In the genomic region with DNA sequence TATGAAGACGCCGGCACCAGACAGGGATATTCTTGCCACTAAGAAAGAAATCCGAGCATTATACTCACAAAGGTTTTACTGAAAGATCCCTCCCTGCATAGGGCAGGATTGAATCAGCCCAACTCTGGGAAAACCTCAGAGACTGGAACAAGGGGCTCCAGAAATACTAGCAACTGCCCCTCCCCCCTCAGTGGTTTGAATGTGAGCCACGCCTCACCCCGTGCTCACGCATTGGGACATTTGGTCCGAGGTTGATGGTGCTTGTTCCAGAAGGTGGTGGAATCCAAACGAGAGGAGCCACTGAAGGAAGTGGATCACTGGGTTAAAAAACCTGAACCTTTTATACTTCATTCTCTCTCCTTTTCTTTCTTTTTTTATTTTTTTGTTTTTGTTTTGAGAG, we compare ENCODE assay signal across 25 mouse cellular contexts. TPM values are rescaled to one million over a fixed set of nuclear protein-coding genes. Genes with fewer than 3 reads are reported as not detected.
DNase-seq lines count a peak whose midpoint lies in the region; ATAC-seq lines count a peak whose summit lies in the region.
"Had no signal": no experiment of that assay in that cellular context is flagged by ENCODE, and none has a peak within 500 bp of the region (broad histone marks: within the 10 kb centered on the region; RNA-seq: fewer than 3 reads in every experiment).

No protein-coding gene starts in this region.

- 0 out of 2 replicates have a peak, but pooled peaks cover 3% of the 10 kb centered on the region for H3K27me3 ChIP-seq in hindbrain, embryonic 10.5 days (ENCODE audit: insufficient read depth, poor library complexity, severe bottlenecking)
- H3K27me3 ChIP-seq in hindbrain, embryonic 14.5 days (ENCODE audit: control insufficient read depth, insufficient read depth, low read length): no peaks in the 10 kb centered on the region
- no peaks in the 10 kb centered on the region for H3K27me3 ChIP-seq in midbrain, embryonic 11.5 days (ENCODE audit: control insufficient read depth, insufficient read depth, low read length)
- H3K27me3 ChIP-seq in midbrain, embryonic 15.5 days (replicated peaks): no peaks in the 10 kb centered on the region
- no peaks in the 10 kb centered on the region for H3K27me3 ChIP-seq in embryonic facial prominence, embryonic 14.5 days (replicated peaks; ENCODE audit: control insufficient read depth, insufficient read depth, low read length)
- no peaks in the 10 kb centered on the region for H3K27me3 ChIP-seq in midbrain, embryonic 16.5 days (ENCODE audit: control insufficient read depth, insufficient read depth, low read depth, low read length)
- H3K27me3 ChIP-seq: CH12.LX; embryonic facial prominence, embryonic 15.5 days; liver, embryonic 13.5 days had no signal

- no peak for DNase-seq in hindbrain, embryonic 10.5 days (ENCODE audit: low spot score)
- DNase-seq in hindbrain, embryonic 14.5 days (ENCODE audit: low spot score): no peak
- DNase-seq in midbrain, embryonic 11.5 days (ENCODE audit: low spot score, missing footprints): no peak
- DNase-seq in embryonic facial prominence, embryonic 14.5 days (ENCODE audit: low spot score): peak; percentile 43
- no peak for DNase-seq in gastrocnemius, postnatal 25 days
- DNase-seq in left cerebral cortex, postnatal 14 days (ENCODE audit: low spot score in 2 of 2): no peak
- DNase-seq: adrenal gland, postnatal 25 days; B cell, adult 2 months; cerebellum, adult 8-10 months; cerebellum, postnatal 36 days; gastrocnemius, postnatal 14 days; kidney, adult 18-20 months; kidney, postnatal 10 days; liver, embryonic 13.5 days; lung, adult 2 months; retina, postnatal 1 day; right cerebral cortex, postnatal 25 days; thymus, postnatal 14 days had no signal

- WGBS in hindbrain, embryonic 10.5 days: 59% methylated on average over 8 of the region's 8 CpGs
- WGBS in hindbrain, embryonic 14.5 days: 51% methylated on average over 8 of the region's 8 CpGs
- WGBS in midbrain, embryonic 11.5 days: 51% methylated on average over 8 of the region's 8 CpGs
- WGBS in midbrain, embryonic 15.5 days: 37% methylated on average over 8 of the region's 8 CpGs
- 25% methylated on average over 8 of the region's 8 CpGs for WGBS in embryonic facial prominence, embryonic 14.5 days
- 32% methylated on average over 8 of the region's 8 CpGs for WGBS in midbrain, embryonic 16.5 days

- H3K9me3 ChIP-seq in hindbrain, embryonic 10.5 days: no peaks in the 10 kb centered on the region
- no peaks in the 10 kb centered on the region for H3K9me3 ChIP-seq in hindbrain, embryonic 14.5 days (ENCODE audit: control insufficient read depth, low read length)
- no peaks in the 10 kb centered on the region for H3K9me3 ChIP-seq in midbrain, embryonic 11.5 days (ENCODE audit: control insufficient read depth, low read length)
- H3K9me3 ChIP-seq in midbrain, embryonic 15.5 days: no peaks in the 10 kb centered on the region
- H3K9me3 ChIP-seq in embryonic facial prominence, embryonic 14.5 days (ENCODE audit: control insufficient read depth, low read length): no peaks in the 10 kb centered on the region
- no peaks in the 10 kb centered on the region for H3K9me3 ChIP-seq in midbrain, embryonic 16.5 days (replicated peaks; ENCODE audit: control insufficient read depth, low read length, poor library complexity, severe bottlenecking)
- H3K9me3 ChIP-seq: embryonic facial prominence, embryonic 15.5 days; limb, embryonic 12.5 days; liver, embryonic 13.5 days; neural tube, embryonic 12.5 days had no signal

- intact Hi-C loops in left cerebral cortex, postnatal 14 days (cut with DNase I): no loop called here

- peaks cover 30% of the 10 kb centered on the region for H3K4me1 ChIP-seq in hindbrain, embryonic 10.5 days (replicated peaks)
- H3K4me1 ChIP-seq in hindbrain, embryonic 14.5 days (replicated peaks; ENCODE audit: control insufficient read depth, insufficient read depth, low read length): 0 out of 2 replicates have a peak, but pooled peaks cover 7% of the 10 kb centered on the region
- H3K4me1 ChIP-seq in midbrain, embryonic 11.5 days (ENCODE audit: control insufficient read depth, insufficient read depth, low read length): peaks cover 12% of the 10 kb centered on the region
- peaks cover 12% of the 10 kb centered on the region for H3K4me1 ChIP-seq in midbrain, embryonic 15.5 days
- H3K4me1 ChIP-seq in embryonic facial prominence, embryonic 14.5 days (ENCODE audit: control insufficient read depth, insufficient read depth, low read length): peaks cover 9% of the 10 kb centered on the region; the same call in 1 of the 2 replicates
- H3K4me1 ChIP-seq in midbrain, embryonic 16.5 days (ENCODE audit: control insufficient read depth, insufficient read depth, low read length): peaks cover 11% of the 10 kb centered on the region
- H3K4me1 ChIP-seq: liver, embryonic 13.5 days had no signal

- H3K4me2 ChIP-seq in hindbrain, embryonic 14.5 days (replicated peaks): no peak overlapping the region
- H3K4me2 ChIP-seq in midbrain, embryonic 11.5 days: no peak overlapping the region
- H3K4me2 ChIP-seq in midbrain, embryonic 15.5 days: no peak overlapping the region
- no peak overlapping the region for H3K4me2 ChIP-seq in embryonic facial prominence, embryonic 14.5 days (ENCODE audit: low read depth, low read length)
- peak overlapping the region; percentile 9; the same call in 1 of the 2 replicates for H3K4me2 ChIP-seq in midbrain, embryonic 16.5 days (ENCODE audit: low read length)
- H3K4me2 ChIP-seq: embryonic facial prominence, embryonic 15.5 days; limb, embryonic 12.5 days; liver, embryonic 13.5 days; neural tube, embryonic 12.5 days had no signal

- H3K36me3 ChIP-seq in hindbrain, embryonic 10.5 days: no peaks in the 10 kb centered on the region
- no peaks in the 10 kb centered on the region for H3K36me3 ChIP-seq in hindbrain, embryonic 14.5 days (replicated peaks; ENCODE audit: control insufficient read depth, insufficient read depth)
- no peaks in the 10 kb centered on the region for H3K36me3 ChIP-seq in midbrain, embryonic 11.5 days (ENCODE audit: control insufficient read depth, insufficient read depth, low read length)
- H3K36me3 ChIP-seq in midbrain, embryonic 15.5 days (replicated peaks): no peaks in the 10 kb centered on the region
- H3K36me3 ChIP-seq in embryonic facial prominence, embryonic 14.5 days (ENCODE audit: control insufficient read depth, insufficient read depth, low read length): no peaks in the 10 kb centered on the region
- no peaks in the 10 kb centered on the region for H3K36me3 ChIP-seq in midbrain, embryonic 16.5 days (ENCODE audit: control insufficient read depth, insufficient read depth, low read length)
- H3K36me3 ChIP-seq: embryonic facial prominence, embryonic 15.5 days; limb, embryonic 12.5 days; liver, embryonic 13.5 days; neural tube, embryonic 12.5 days had no signal

- no peak for ATAC-seq in hindbrain, embryonic 14.5 days (ENCODE audit: low FRiP score)
- ATAC-seq in midbrain, embryonic 11.5 days (ENCODE audit: low FRiP score): no peak
- no peak for ATAC-seq in midbrain, embryonic 15.5 days (replicated peaks)
- ATAC-seq in embryonic facial prominence, embryonic 14.5 days (ENCODE audit: low read depth): no peak
- ATAC-seq in midbrain, embryonic 16.5 days: no peak
- ATAC-seq: forebrain, embryonic 16.5 days had no signal

- peak overlapping the region; percentile 45; the same call in 1 of the 2 replicates for H3K27ac ChIP-seq in hindbrain, embryonic 10.5 days
- H3K27ac ChIP-seq in hindbrain, embryonic 14.5 days: no peak overlapping the region
- no peak overlapping the region for H3K27ac ChIP-seq in midbrain, embryonic 11.5 days (ENCODE audit: low read depth, low read length)
- no peak overlapping the region for H3K27ac ChIP-seq in midbrain, embryonic 15.5 days
- no peak overlapping the region for H3K27ac ChIP-seq in embryonic facial prominence, embryonic 14.5 days (replicated peaks; ENCODE audit: low read depth, low read length)
- H3K27ac ChIP-seq in midbrain, embryonic 16.5 days (ENCODE audit: low read length): no peak overlapping the region
- H3K27ac ChIP-seq: embryonic facial prominence, embryonic 15.5 days; limb, embryonic 12.5 days; liver, embryonic 13.5 days; neural tube, embryonic 12.5 days had no signal

- H3K4me3 ChIP-seq in hindbrain, embryonic 10.5 days: no peak overlapping the region
- no peak overlapping the region for H3K4me3 ChIP-seq in hindbrain, embryonic 14.5 days (replicated peaks; ENCODE audit: low read length)
- H3K4me3 ChIP-seq in midbrain, embryonic 11.5 days (ENCODE audit: low read depth, low read length): no peak overlapping the region
- H3K4me3 ChIP-seq in midbrain, embryonic 15.5 days: no peak overlapping the region
- no peak overlapping the region for H3K4me3 ChIP-seq in embryonic facial prominence, embryonic 14.5 days (ENCODE audit: low read depth, low read length)
- no peak overlapping the region for H3K4me3 ChIP-seq in midbrain, embryonic 16.5 days (ENCODE audit: low read depth, low read length)
- H3K4me3 ChIP-seq: embryonic facial prominence, embryonic 15.5 days; limb, embryonic 12.5 days; liver, embryonic 13.5 days; neural tube, embryonic 12.5 days had no signal

- H3K9ac ChIP-seq in hindbrain, embryonic 14.5 days: no peak overlapping the region
- H3K9ac ChIP-seq in midbrain, embryonic 11.5 days (ENCODE audit: low read length): peak overlapping the region; percentile 2; the same call in 1 of the 2 replicates
- H3K9ac ChIP-seq in midbrain, embryonic 15.5 days: no peak overlapping the region
- no peak overlapping the region for H3K9ac ChIP-seq in embryonic facial prominence, embryonic 14.5 days (ENCODE audit: low read depth, low read length)
- H3K9ac ChIP-seq in midbrain, embryonic 16.5 days (ENCODE audit: low read depth, low read length): no peak overlapping the region
- H3K9ac ChIP-seq: embryonic facial prominence, embryonic 15.5 days; limb, embryonic 12.5 days; liver, embryonic 13.5 days; neural tube, embryonic 12.5 days had no signal

RNA-seq across cellular contexts. Expression of gene Shb, which starts 45.4 kb away (rescaled TPM):
- 3.2 and 3.7 TPM in 2 replicates for polyA plus RNA-seq in hindbrain, embryonic 10.5 days (2016; fragmentation: Nextera tagmentation; extraction: Ambion mirVana)
- 8.7 and 9.9 TPM in 2 replicates for polyA plus RNA-seq in hindbrain, embryonic 14.5 days (2014; fragmentation: Nextera tagmentation; extraction: Ambion mirVana)
- polyA plus RNA-seq in midbrain, embryonic 11.5 days (2014; fragmentation: Nextera tagmentation; extraction: Ambion mirVana): 2.7 and 2.8 TPM in 2 replicates
- 6.3 and 6.7 TPM in 2 replicates for polyA plus RNA-seq in midbrain, embryonic 15.5 days (2015; fragmentation: Nextera tagmentation; extraction: Ambion mirVana)
- polyA plus RNA-seq in embryonic facial prominence, embryonic 14.5 days (2014; fragmentation: Nextera tagmentation; extraction: Ambion mirVana): 9.7 and 11.3 TPM in 2 replicates
- 3.5 and 4.2 TPM in 2 replicates for polyA plus RNA-seq in midbrain, embryonic 16.5 days (2015; fragmentation: Nextera tagmentation; extraction: Ambion mirVana)
- total RNA-seq in gastrocnemius, postnatal 25 days (2021): 1 to 10 TPM; 5.4 to 8.0 TPM
- 10 to 100 TPM; 12.1 to 15.0 TPM for total RNA-seq in left cerebral cortex, postnatal 14 days (2021)
